Mouse (Mus musculus): Measurements from ENCODE around the gene Magi2. TPM values are rescaled to one million over a fixed set of nuclear protein-coding genes. Genes with fewer than 3 reads are reported as not detected.

Gene Magi2
- polyA plus RNA-seq, 1 experiment: 0.18 TPM

DNA sequence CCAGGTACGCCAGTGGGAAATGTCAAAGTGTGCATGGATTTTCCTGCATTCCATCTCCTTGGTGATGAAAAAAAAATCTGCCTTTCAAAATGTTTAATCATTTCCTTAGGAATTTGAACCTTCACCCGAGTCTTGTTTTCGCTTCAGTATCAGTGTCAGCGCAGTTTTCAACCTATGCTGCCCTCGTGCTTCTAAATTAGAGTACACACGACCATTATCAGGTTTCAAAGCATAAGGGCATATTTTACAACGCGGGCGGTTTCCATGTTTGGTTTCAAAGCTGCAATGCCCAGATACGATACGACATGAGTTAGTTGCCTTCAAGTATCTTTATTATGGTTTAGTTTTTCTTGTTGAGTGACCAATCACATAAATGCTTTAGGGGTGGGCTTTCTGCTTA is 1067.7 kb downstream of the Magi2 start:
- Histone ChIP-seq H3ac (ENCODE audit: control insufficient read depth, insufficient read length, low read depth) (no peak overlapping the region), H3K36me3 (ENCODE audit: control insufficient read depth, insufficient read depth) (no peaks in the 10 kb centered on the region), H3K4me3 (ENCODE audit: insufficient read depth, poor library complexity, severe bottlenecking) (no peak overlapping the region), H3K79me2 (ENCODE audit: control insufficient read depth, insufficient read depth) (no peaks in the 10 kb centered on the region), H3K79me3 (ENCODE audit: low read depth) (no peaks in the 10 kb centered on the region), H3K27me3 (ENCODE audit: control insufficient read depth, insufficient read depth, insufficient read length) (no peaks in the 10 kb centered on the region)
- no peak for TF ChIP-seq CEBPB (IDR thresholded peaks at IDR 0.05; ENCODE audit: low read depth)
- no peak for TF ChIP-seq CTCF (IDR thresholded peaks at IDR 0.05; ENCODE audit: control insufficient read depth, insufficient read depth, insufficient read length)
- TF ChIP-seq USF1 (IDR thresholded peaks at IDR 0.05; ENCODE audit: low read depth): no peak
- TF ChIP-seq FOSL1 (IDR thresholded peaks at IDR 0.05; ENCODE audit: insufficient read depth, low read length, poor library complexity, severe bottlenecking): no peak
- no peak for TF ChIP-seq MYOD1 (IDR thresholded peaks at IDR 0.05; ENCODE audit: control insufficient read depth, insufficient read length, low read depth)
- no peak for TF ChIP-seq MYOG (IDR thresholded peaks at IDR 0.05; ENCODE audit: control insufficient read depth, extremely low read depth, insufficient read length)
- TF ChIP-seq MAX (IDR thresholded peaks at IDR 0.05): no peak

DNA sequence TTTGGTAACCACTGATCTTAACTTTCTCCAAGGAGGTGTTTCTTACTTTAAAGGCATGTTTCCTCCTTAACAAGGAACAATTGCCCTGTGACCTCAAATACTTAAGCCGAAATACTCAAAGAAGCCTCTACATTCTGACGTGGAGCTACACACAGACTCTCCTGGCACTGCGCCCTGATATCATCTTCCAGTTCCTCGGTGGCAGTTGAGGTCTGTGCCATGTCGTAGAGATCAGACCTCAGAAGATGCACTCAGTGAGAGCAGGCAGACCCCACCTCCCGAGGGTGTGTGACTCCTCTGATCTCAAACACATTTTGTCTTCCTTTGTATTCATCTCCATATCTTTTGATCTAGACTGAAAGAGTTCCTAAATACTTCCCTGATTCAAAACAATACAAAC is 1073.0 kb downstream of the Magi2 start:
- no peak overlapping the region for H3K4me3 ChIP-seq (ENCODE audit: insufficient read depth, poor library complexity, severe bottlenecking)
- H3K36me3 ChIP-seq (ENCODE audit: control insufficient read depth, insufficient read depth): no peaks in the 10 kb centered on the region
- H3K79me3 ChIP-seq (ENCODE audit: low read depth): no peaks in the 10 kb centered on the region
- no peak overlapping the region for H3ac ChIP-seq (ENCODE audit: control insufficient read depth, insufficient read length, low read depth)
- no peak for TF ChIP-seq MYOG (IDR thresholded peaks at IDR 0.05; ENCODE audit: control insufficient read depth, extremely low read depth, insufficient read length)
- TF ChIP-seq CTCF (IDR thresholded peaks at IDR 0.05; ENCODE audit: control insufficient read depth, insufficient read depth, insufficient read length): no peak
- no peak for TF ChIP-seq CEBPB (IDR thresholded peaks at IDR 0.05; ENCODE audit: low read depth)
- no peak for TF ChIP-seq USF1 (IDR thresholded peaks at IDR 0.05; ENCODE audit: low read depth)
- no peak for TF ChIP-seq MAX (IDR thresholded peaks at IDR 0.05)
- TF ChIP-seq FOSL1 (IDR thresholded peaks at IDR 0.05; ENCODE audit: insufficient read depth, low read length, poor library complexity, severe bottlenecking): no peak
- no peak for TF ChIP-seq MYOD1 (IDR thresholded peaks at IDR 0.05; ENCODE audit: control insufficient read depth, insufficient read length, low read depth)
- no peaks in the 10 kb centered on the region for H3K27me3 ChIP-seq (ENCODE audit: control insufficient read depth, insufficient read depth, insufficient read length)
- no peaks in the 10 kb centered on the region for H3K79me2 ChIP-seq (ENCODE audit: control insufficient read depth, insufficient read depth)

DNA sequence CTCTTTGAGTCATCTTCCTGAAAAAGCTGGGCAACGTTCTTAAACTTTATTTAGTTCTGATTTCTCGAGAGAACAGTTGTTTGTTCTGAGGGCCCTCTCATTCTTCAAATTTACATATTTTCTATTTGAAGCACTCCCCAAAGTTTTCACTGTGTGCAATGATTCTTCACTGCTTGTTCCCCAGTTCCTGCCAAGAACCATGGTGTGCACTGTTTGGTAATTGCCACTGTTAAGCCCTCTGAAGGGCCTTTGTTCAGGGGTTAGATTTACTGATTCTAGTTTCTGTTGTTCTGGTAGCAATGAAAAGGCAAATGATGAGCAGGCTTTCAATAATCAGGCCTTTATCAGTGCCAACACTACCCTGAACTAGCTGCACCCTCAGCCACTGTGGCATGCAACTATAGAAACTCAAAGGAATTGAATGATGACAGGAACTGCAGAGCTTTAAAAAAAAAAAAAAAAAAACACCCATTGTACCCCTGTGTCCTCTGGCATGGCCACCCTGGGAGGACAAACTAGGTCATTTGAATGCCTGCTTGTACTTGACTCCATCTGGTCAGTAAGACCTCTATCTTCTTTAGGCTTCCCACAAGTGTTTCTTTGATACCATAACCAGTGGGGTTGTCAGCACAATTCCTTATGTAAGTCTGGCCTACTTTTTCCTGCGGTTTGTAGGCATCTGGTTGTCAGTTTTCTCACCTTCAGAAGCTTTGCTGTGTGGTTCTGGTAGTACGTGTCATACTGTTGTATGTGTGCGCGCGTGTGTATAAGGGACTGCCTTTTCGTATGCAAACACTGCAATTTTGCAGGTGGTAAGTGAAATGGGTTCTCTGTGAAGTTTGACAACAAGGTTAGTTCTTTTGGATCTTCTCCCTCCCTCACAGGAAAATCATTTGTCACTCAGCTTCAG is 1076.5 kb downstream of the Magi2 start:
- H3K27me3 ChIP-seq (ENCODE audit: control insufficient read depth, insufficient read depth, insufficient read length): no peaks in the 10 kb centered on the region
- no peaks in the 10 kb centered on the region for H3K36me3 ChIP-seq (ENCODE audit: control insufficient read depth, insufficient read depth)
- H3K79me2 ChIP-seq (ENCODE audit: control insufficient read depth, insufficient read depth): no peaks in the 10 kb centered on the region
- H3K4me3 ChIP-seq (ENCODE audit: insufficient read depth, poor library complexity, severe bottlenecking): no peak overlapping the region
- H3K79me3 ChIP-seq (ENCODE audit: low read depth): no peaks in the 10 kb centered on the region
- no peak overlapping the region for H3ac ChIP-seq (ENCODE audit: control insufficient read depth, insufficient read length, low read depth)
- no peak for TF ChIP-seq CEBPB (IDR thresholded peaks at IDR 0.05; ENCODE audit: low read depth)
- TF ChIP-seq FOSL1 (IDR thresholded peaks at IDR 0.05; ENCODE audit: insufficient read depth, low read length, poor library complexity, severe bottlenecking): no peak
- TF ChIP-seq MAX (IDR thresholded peaks at IDR 0.05): no peak
- no peak for TF ChIP-seq USF1 (IDR thresholded peaks at IDR 0.05; ENCODE audit: low read depth)
- TF ChIP-seq MYOD1 (IDR thresholded peaks at IDR 0.05; ENCODE audit: control insufficient read depth, insufficient read length, low read depth): no peak
- TF ChIP-seq CTCF (IDR thresholded peaks at IDR 0.05; ENCODE audit: control insufficient read depth, insufficient read depth, insufficient read length): no peak
- no peak for TF ChIP-seq MYOG (IDR thresholded peaks at IDR 0.05; ENCODE audit: control insufficient read depth, extremely low read depth, insufficient read length)

DNA sequence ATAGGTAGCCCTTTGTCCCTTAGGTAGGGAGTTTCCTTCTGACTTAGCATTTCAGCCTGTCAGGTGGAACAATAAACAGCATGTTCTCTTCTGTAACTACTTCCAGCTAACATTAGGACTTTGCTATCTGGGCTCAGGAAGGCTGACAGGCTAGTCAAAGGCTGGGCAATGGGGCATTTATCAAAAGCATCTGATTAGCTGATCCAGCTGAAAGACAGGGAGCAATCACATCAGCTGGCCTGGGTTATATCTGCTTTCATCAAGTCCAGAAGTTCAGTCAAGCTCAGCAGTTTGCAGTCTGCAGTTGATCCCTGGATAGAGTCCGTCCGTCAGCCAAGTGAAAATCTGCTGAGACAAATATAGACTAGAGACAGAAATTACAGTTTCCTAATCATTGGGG is 1094.1 kb downstream of the Magi2 start:
- Histone ChIP-seq H3K79me3 (ENCODE audit: low read depth) (no peaks in the 10 kb centered on the region), H3K27me3 (ENCODE audit: control insufficient read depth, insufficient read depth, insufficient read length) (no peaks in the 10 kb centered on the region), H3K79me2 (ENCODE audit: control insufficient read depth, insufficient read depth) (no peaks in the 10 kb centered on the region), H3ac (ENCODE audit: control insufficient read depth, insufficient read length, low read depth) (no peak overlapping the region), H3K4me3 (ENCODE audit: insufficient read depth, poor library complexity, severe bottlenecking) (no peak overlapping the region), H3K36me3 (ENCODE audit: control insufficient read depth, insufficient read depth) (no peaks in the 10 kb centered on the region)
- TF ChIP-seq MAX (IDR thresholded peaks at IDR 0.05): no peak
- no peak for TF ChIP-seq USF1 (IDR thresholded peaks at IDR 0.05; ENCODE audit: low read depth)
- no peak for TF ChIP-seq CEBPB (IDR thresholded peaks at IDR 0.05; ENCODE audit: low read depth)
- TF ChIP-seq FOSL1 (IDR thresholded peaks at IDR 0.05; ENCODE audit: insufficient read depth, low read length, poor library complexity, severe bottlenecking): no peak
- no peak for TF ChIP-seq MYOG (IDR thresholded peaks at IDR 0.05; ENCODE audit: control insufficient read depth, extremely low read depth, insufficient read length)
- no peak for TF ChIP-seq CTCF (IDR thresholded peaks at IDR 0.05; ENCODE audit: control insufficient read depth, insufficient read depth, insufficient read length)
- no peak for TF ChIP-seq MYOD1 (IDR thresholded peaks at IDR 0.05; ENCODE audit: control insufficient read depth, insufficient read length, low read depth)

DNA sequence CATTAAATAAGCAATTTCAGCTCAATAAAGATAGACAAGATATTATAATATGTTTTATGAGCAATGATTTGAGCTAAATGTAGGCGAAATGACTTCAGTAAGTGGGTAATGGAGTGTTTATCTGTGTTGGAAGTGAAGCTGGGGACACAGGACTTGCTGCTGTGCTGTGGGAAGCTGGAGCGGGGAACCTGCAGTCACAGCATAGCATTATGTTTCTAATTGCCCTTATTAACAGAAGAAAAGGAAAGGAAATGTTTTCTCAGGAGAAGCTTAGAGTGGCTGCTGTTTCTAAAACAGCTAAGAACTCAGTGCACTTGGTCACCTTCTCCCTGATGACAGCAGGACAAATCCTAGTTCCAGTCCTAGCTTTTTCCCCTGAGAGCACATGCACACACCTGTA is 1098.5 kb downstream of the Magi2 start:
- Histone ChIP-seq H3K79me3 (ENCODE audit: low read depth) (no peaks in the 10 kb centered on the region), H3K27me3 (ENCODE audit: control insufficient read depth, insufficient read depth, insufficient read length) (no peaks in the 10 kb centered on the region), H3K4me3 (ENCODE audit: insufficient read depth, poor library complexity, severe bottlenecking) (no peak overlapping the region), H3K79me2 (ENCODE audit: control insufficient read depth, insufficient read depth) (no peaks in the 10 kb centered on the region), H3K36me3 (ENCODE audit: control insufficient read depth, insufficient read depth) (no peaks in the 10 kb centered on the region), H3ac (ENCODE audit: control insufficient read depth, insufficient read length, low read depth) (no peak overlapping the region)
- TF ChIP-seq USF1 (IDR thresholded peaks at IDR 0.05; ENCODE audit: low read depth): no peak
- no peak for TF ChIP-seq CEBPB (IDR thresholded peaks at IDR 0.05; ENCODE audit: low read depth)
- TF ChIP-seq FOSL1 (IDR thresholded peaks at IDR 0.05; ENCODE audit: insufficient read depth, low read length, poor library complexity, severe bottlenecking): no peak
- no peak for TF ChIP-seq MAX (IDR thresholded peaks at IDR 0.05)
- no peak for TF ChIP-seq MYOG (IDR thresholded peaks at IDR 0.05; ENCODE audit: control insufficient read depth, extremely low read depth, insufficient read length)
- no peak for TF ChIP-seq CTCF (IDR thresholded peaks at IDR 0.05; ENCODE audit: control insufficient read depth, insufficient read depth, insufficient read length)
- no peak for TF ChIP-seq MYOD1 (IDR thresholded peaks at IDR 0.05; ENCODE audit: control insufficient read depth, insufficient read length, low read depth)

Data from C2C12 (cell line).